Mouse (Mus musculus) myocyte (in vitro differentiated cells): Measurements from ENCODE around the gene Frs3. TPM values are rescaled to one million over a fixed set of nuclear protein-coding genes. Genes with fewer than 3 reads are reported as not detected.
"Not testable (repeated sequence)": the region's sequence is repeated elsewhere in the genome, so short reads cannot be mapped to it uniquely, and the experiment has no call there.

ENCODE experiments used
- H3K27me3 ChIP-seq: one replicate; pipeline ENCODE4 v1.6.1; 2011; ENCODE audit not compliant: control insufficient read depth, insufficient read depth, insufficient read length
- H3K36me3 ChIP-seq: one replicate; pipeline ENCODE4 v1.6.1; 2011; ENCODE audit not compliant: control insufficient read depth, insufficient read depth
- H3K4me2 ChIP-seq: one replicate; pipeline ENCODE4 v1.6.1; 2011; ENCODE audit warnings: low read depth, control low read depth
- H3K4me3 ChIP-seq: one replicate; pipeline ENCODE4 v1.5.1; 2011; ENCODE audit warnings: mild to moderate bottlenecking, control low read depth, moderate library complexity
- H3K79me2 ChIP-seq: one replicate; pipeline ENCODE4 v1.6.1; 2011; ENCODE audit not compliant: control insufficient read depth, insufficient read depth
- H3ac ChIP-seq: one replicate; pipeline ENCODE4 v1.6.1; 2011; ENCODE audit not compliant: control insufficient read depth, insufficient read length
- CEBPB ChIP-seq: IDR thresholded peaks from 2 replicates; pipeline ENCODE4 v1.6.1; 2011; ENCODE audit warnings: mild to moderate bottlenecking, moderate library complexity; ENCODE audit not compliant: poor library complexity, insufficient read depth, severe bottlenecking
- E2F4 ChIP-seq: IDR thresholded peaks from one replicate; pipeline ENCODE4 v1.6.1; 2011; ENCODE audit warnings: mild to moderate bottlenecking, control low read depth, moderate library complexity; ENCODE audit not compliant: insufficient read depth
- MAX ChIP-seq: IDR thresholded peaks from one replicate; pipeline ENCODE4 v1.6.1; 2011; ENCODE audit warnings: low read depth, mild to moderate bottlenecking, control low read depth
- MYOD1 ChIP-seq, 3 experiments: IDR thresholded peaks; one replicate each; pipeline ENCODE4 v1.6.1; 2011; ENCODE audit warnings: control low read depth in 2 of 3, low read depth in 2 of 3, mild to moderate bottlenecking in 2 of 3, moderate library complexity in 1 of 3; ENCODE audit not compliant: insufficient read length in 2 of 3, control insufficient read depth in 1 of 3
- MYOG ChIP-seq, 3 experiments: IDR thresholded peaks; one replicate each; pipeline ENCODE4 v1.6.1; 2011; ENCODE audit warnings: control low read depth in 2 of 3, low read depth in 2 of 3, mild to moderate bottlenecking in 2 of 3; ENCODE audit not compliant: insufficient read length in 2 of 3, control insufficient read depth in 1 of 3, insufficient read depth in 1 of 3
- POLR2A ChIP-seq: IDR thresholded peaks from one replicate; pipeline ENCODE4 v1.6.1; 2011; ENCODE audit warnings: low read depth, mild to moderate bottlenecking, control low read depth, moderate library complexity; ENCODE audit not compliant: insufficient read length
- POLR2AphosphoS2 ChIP-seq: IDR thresholded peaks from one replicate; pipeline ENCODE4 v1.6.1; 2011; ENCODE audit warnings: low read depth, control low read depth; ENCODE audit not compliant: insufficient read length
- REST ChIP-seq: IDR thresholded peaks from one replicate; pipeline ENCODE4 v1.6.1; 2011; ENCODE audit warnings: mild to moderate bottlenecking, control low read depth, moderate library complexity; ENCODE audit not compliant: insufficient read depth, insufficient read length
- SRF ChIP-seq: IDR thresholded peaks from one replicate; pipeline ENCODE4 v1.6.1; 2011; ENCODE audit warnings: low read depth; ENCODE audit not compliant: control insufficient read depth, insufficient read length
- TCF12 ChIP-seq: IDR thresholded peaks from one replicate; pipeline ENCODE4 v1.6.1; 2011; ENCODE audit warnings: mild to moderate bottlenecking, control low read depth; ENCODE audit not compliant: poor library complexity, insufficient read depth, severe bottlenecking
- TCF3 ChIP-seq: IDR thresholded peaks from one replicate; pipeline ENCODE4 v1.6.1; 2011; ENCODE audit warnings: low read depth, control low read depth; ENCODE audit not compliant: insufficient read length
- USF1 ChIP-seq: IDR thresholded peaks from one replicate; pipeline ENCODE4 v1.6.1; 2011; ENCODE audit warnings: low read depth, mild to moderate bottlenecking, control low read depth, moderate library complexity
- polyA plus RNA-seq: library from polyadenylated mRNA; unstranded; fragments of >200 nt; fragmentation: generic; extraction: Trizol; gene quantifications from one replicate; pipeline ENCODE4 v1.2.1, GENCODE M21; 2012; ENCODE audit warnings: missing spikeins

Gene Frs3
- 3.4 TPM for polyA plus RNA-seq

- Histone ChIP-seq H3K36me3 (no peaks in the 10 kb centered on the region), H3K4me3 (peak within 1 kb of the TSS; percentile 97), H3K27me3 (no peaks in the 10 kb centered on the region), H3K79me2 (peaks cover 15% of the 10 kb centered on the region), H3K4me2 (peak within 1 kb of the TSS; percentile 85), H3ac (peak within 1 kb of the TSS; percentile 41)
- TF ChIP-seq MAX: no peak
- TF ChIP-seq MYOG (IDR thresholded peaks at IDR 0.05; ENCODE audit: control insufficient read depth in 1 of 3, insufficient read depth in 1 of 3, insufficient read length in 2 of 3, low read depth in 2 of 3): peak in 1 of 3 experiments; percentile 17
- peak; percentile 8 for TF ChIP-seq SRF
- TF ChIP-seq POLR2A: peak; percentile 52
- peak in 1 of 3 experiments; percentile 18 for TF ChIP-seq MYOD1 (IDR thresholded peaks at IDR 0.05; ENCODE audit: control insufficient read depth in 1 of 3, insufficient read length in 2 of 3, low read depth in 2 of 3)
These were observed at the start of gene Frs3 for GRCm38 (mm10) chr17:47688608-47689575. TSS of gene Frs3 (plus strand) at chr17:47689030.

- no peaks in the 10 kb centered on the region for H3K36me3 ChIP-seq
- no peak overlapping the region for H3K4me2 ChIP-seq
- H3ac ChIP-seq: no peak overlapping the region
- no peak overlapping the region for H3K4me3 ChIP-seq
- no peaks in the 10 kb centered on the region for H3K27me3 ChIP-seq
- H3K79me2 ChIP-seq: no peaks in the 10 kb centered on the region
- no peak for TF ChIP-seq USF1
These were observed 45.8 kb upstream of the Frs3 start for GRCm38 (mm10) chr17:47642992-47643391.

GRCm38 (mm10) chr17:47646683-47647082, 42.1 kb upstream of the Frs3 start:
- Histone ChIP-seq H3K4me3 (no peak overlapping the region), H3ac (no peak overlapping the region), H3K27me3 (no peaks in the 10 kb centered on the region), H3K36me3 (no peaks in the 10 kb centered on the region), H3K79me2 (no peaks in the 10 kb centered on the region), H3K4me2 (no peak overlapping the region)
- TF ChIP-seq MYOG (IDR thresholded peaks at IDR 0.05; ENCODE audit: control insufficient read depth in 1 of 3, insufficient read depth in 1 of 3, insufficient read length in 2 of 3, low read depth in 2 of 3) (no peak), MAX (no peak), TCF3 (no peak), REST (no peak), SRF (no peak), POLR2AphosphoS2 (no peak), USF1 (no peak), MYOD1 (IDR thresholded peaks at IDR 0.05; ENCODE audit: control insufficient read depth in 1 of 3, insufficient read length in 2 of 3, low read depth in 2 of 3) (no peak), POLR2A (no peak), CEBPB (no peak), TCF12 (no peak), E2F4 (no peak)

- Histone ChIP-seq H3K36me3 (no peaks in the 10 kb centered on the region), H3K4me3 (no peak overlapping the region), H3K4me2 (no peak overlapping the region), H3ac (no peak overlapping the region), H3K79me2 (no peaks in the 10 kb centered on the region), H3K27me3 (no peaks in the 10 kb centered on the region)
- no peak for TF ChIP-seq SRF
- no peak for TF ChIP-seq E2F4
- no peak for TF ChIP-seq POLR2A
- TF ChIP-seq CEBPB: no peak
- TF ChIP-seq MYOG (IDR thresholded peaks at IDR 0.05; ENCODE audit: control insufficient read depth in 1 of 3, insufficient read depth in 1 of 3, insufficient read length in 2 of 3, low read depth in 2 of 3): no peak
- no peak for TF ChIP-seq USF1
- TF ChIP-seq TCF12: no peak
These were observed 39.9 kb upstream of the Frs3 start for GRCm38 (mm10) chr17:47648966-47649365.

- no peaks in the 10 kb centered on the region for H3K27me3 ChIP-seq
- no peaks in the 10 kb centered on the region for H3K79me2 ChIP-seq
- no peaks in the 10 kb centered on the region for H3K36me3 ChIP-seq
- no peak for TF ChIP-seq TCF12
- TF ChIP-seq MAX: no peak
- no peak for TF ChIP-seq USF1
- no peak for TF ChIP-seq MYOD1 (IDR thresholded peaks at IDR 0.05; ENCODE audit: control insufficient read depth in 1 of 3, insufficient read length in 2 of 3, low read depth in 2 of 3)
- TF ChIP-seq TCF3: no peak
- TF ChIP-seq SRF: no peak
- TF ChIP-seq CEBPB: no peak
- TF ChIP-seq POLR2AphosphoS2: no peak
- no peak for TF ChIP-seq REST
- H3ac ChIP-seq: no peak overlapping the region
- H3K4me2 ChIP-seq: no peak overlapping the region
- H3K4me3 ChIP-seq: no peak overlapping the region
These were observed 36.9 kb upstream of the Frs3 start for GRCm38 (mm10) chr17:47651953-47652352.

GRCm38 (mm10) chr17:47654346-47654745, 34.5 kb upstream of the Frs3 start:
- not testable (repeated sequence) for H3K36me3 ChIP-seq, H3K4me2 ChIP-seq, H3K79me2 ChIP-seq, H3K27me3 ChIP-seq, H3ac ChIP-seq, H3K4me3 ChIP-seq
